Mouse (Mus musculus) layer of hippocampus, adult 8-10 months (tissue): Measurements from ENCODE around the gene Gm16253. TPM values are rescaled to one million over a fixed set of nuclear protein-coding genes. Genes with fewer than 3 reads are reported as not detected.
"Not testable (repeated sequence)": the region's sequence is repeated elsewhere in the genome, so short reads cannot be mapped to it uniquely, and the experiment has no call there.

Experiments used
- DNase-seq, 2 experiments: peaks; one replicate each; pipeline ENCODE4 v3.0.0; 2022; ENCODE audit warnings: low spot score in 2 of 2
- total RNA-seq, 4 experiments: library from RNA; stranded (reverse); gene quantifications; 2 replicates each; pipeline ENCODE4 v1.2.4; 2022

The Gm16253 gene
- total RNA-seq, 4 experiments from 2014 or later, result not detected

- DNase-seq, result peak in 1 of 2 experiments; percentile 40
Observed at GRCm38 (mm10) chr3:96597435-96597891, 20.7 kb downstream of the Gm16253 start.

DNA sequence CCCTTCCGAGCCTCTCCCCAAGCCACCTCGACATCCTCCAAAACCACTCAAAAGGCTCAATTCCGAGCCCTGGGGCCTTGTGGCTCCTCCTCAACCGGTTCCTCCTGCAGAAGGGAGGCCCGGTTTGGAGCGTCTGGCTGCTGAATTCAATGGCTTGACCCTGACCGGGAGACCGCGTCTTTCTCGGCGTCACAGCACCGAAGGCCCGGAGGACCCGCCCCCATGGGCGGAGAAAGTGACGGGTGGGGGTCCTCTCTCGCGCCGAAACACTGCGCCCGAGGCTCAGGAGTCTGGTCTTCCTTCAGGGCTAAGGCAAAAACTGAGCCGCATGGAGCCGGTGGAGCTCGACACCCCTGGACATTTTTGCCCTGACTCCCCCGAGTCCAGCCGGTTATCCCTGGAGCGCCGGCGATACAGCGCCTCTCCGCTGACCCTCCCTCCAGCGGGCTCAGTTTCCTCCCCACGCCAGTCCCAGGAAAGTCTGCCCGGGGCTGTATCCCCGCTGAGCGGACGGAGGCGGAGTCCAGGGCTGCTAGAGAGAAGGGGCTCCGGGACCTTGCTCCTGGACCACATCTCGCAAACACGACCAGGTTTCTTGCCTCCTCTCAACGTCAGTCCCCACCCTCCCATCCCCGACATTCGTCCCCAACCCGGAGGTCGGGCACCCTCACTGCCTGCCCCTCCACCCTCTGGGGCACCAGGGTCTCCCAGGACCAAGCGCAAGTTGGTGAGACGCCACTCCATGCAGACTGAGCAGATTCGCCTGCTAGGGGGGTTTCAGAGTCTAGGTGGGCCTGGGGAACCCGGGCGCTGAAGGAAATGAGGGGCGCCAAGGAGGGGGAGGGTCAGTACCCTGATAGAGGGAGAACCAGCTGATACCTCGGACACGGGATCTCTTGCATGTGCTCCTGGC lies 21.6 kb downstream of the Gm16253 start:
- peak; percentile 50 to 61 for DNase-seq

GRCm38 (mm10) chr3:96599069-96599393 lies 22.2 kb downstream of the Gm16253 start:
- DNase-seq, result no peak

DNA sequence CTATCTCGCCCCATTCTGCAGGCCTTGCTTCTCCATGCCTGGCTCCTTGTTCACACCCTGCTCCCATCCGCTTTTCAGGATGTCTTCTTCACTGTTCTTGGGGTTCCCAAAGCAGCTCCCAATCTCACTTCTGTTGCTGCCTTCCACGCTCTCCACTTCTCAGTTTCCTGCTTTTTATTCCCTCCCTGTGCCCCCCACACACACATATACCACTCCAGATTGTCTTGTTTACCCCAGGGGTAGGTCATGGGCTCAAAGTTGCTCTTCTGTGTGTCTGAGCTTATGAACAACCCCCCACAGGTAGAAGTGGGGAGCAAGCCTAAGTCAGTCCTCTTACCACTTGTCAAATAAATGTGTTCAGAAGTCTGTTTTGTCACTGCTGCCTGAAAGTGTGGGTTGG lies 22.6 kb downstream of the Gm16253 start:
- DNase-seq, result no peak

- DNase-seq, result peak; percentile 93 to 95
Observed at GRCm38 (mm10) chr3:96600639-96601250, 24.0 kb downstream of the Gm16253 start, which contains the start of gene Lix1l. TSS of gene Lix1l (plus strand) at chr3:96601149.

GRCm38 (mm10) chr3:96601251-96601787 lies 24.5 kb downstream of the Gm16253 start:
- DNase-seq, result peak in 1 of 2 experiments; percentile 68

DNA sequence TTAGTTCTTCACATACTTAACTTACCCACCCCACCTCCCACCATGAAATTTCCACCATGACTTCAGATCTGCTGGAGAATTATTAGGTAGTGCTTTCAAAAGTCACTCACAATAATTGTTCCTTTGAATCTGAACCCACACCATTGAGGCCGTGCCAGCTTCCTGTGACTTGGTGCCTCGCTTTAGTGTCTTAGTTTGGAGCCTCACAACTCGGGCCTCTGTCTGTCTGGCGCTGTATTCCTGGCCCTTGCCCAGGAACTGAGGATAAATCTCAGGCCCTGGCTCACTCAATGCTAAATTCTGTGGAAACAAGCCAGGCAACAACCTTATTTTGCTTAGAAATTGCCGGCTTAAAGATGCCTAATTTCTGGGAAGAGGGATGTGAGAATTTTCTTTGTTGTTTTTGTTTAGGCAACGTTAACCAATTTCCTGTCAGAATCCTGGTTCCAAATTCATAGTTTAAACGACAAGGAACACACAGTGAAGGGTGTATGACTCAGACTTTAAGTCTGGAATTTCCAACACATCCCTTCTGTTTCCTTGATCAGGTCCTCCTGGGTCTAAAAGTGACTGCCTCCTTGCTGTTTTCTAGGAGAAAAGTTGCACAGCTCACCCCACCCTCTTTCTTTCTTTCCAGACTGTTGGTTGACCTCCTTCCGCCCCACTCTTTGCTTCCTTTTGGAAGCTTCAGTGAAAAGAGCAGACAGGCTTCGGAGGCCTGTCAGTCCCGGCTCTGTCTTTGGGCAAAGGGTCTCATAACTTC lies 25.3 kb downstream of the Gm16253 start:
- DNase-seq, result no peak

DNA sequence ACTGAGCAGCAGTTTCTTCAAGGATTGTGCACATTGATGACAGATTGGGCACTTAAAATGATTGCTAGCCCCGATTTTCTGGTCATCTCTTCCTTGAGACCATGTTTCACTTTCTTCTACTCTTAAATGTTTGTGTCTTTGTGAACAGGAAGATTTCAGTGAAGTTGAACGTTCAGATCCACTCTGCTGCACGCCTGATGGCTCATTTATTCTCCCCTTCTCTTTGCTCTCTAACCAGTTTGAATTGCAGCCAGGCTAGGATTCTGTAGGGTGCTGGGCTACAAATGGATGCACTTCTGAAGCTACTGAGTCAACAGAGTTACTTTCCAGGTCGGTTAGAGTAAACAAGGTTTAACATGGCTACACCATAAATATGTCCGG lies 25.9 kb downstream of the Gm16253 start:
- no peak for DNase-seq

- no peak for DNase-seq
Observed at GRCm38 (mm10) chr3:96603311-96603710, 26.5 kb downstream of the Gm16253 start.

GRCm38 (mm10) chr3:96606007-96606406 lies 29.2 kb downstream of the Gm16253 start:
- DNase-seq, result not testable (repeated sequence)

- no peak for DNase-seq
Observed at GRCm38 (mm10) chr3:96606618-96607017, 29.8 kb downstream of the Gm16253 start.

DNA sequence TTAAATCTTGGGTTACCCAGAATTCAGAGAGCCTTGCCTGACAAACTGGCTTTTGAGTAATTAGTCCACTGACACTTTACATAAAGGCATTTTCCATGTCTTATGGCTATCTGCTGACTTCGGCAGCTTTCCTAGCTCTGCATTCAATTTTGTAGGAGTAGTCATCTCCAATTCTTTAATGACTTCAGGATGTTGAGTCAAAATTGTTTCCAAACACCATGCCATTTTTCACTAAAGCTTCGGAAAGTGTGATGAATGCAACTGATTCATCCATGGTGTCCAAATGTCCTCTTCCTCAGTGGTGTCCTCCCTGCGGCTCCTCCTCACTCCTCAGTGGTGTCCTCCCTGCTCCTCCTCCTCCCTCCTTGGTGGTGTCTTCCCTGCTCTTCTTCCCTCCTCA lies 41.2 kb downstream of the Gm16253 start:
- DNase-seq, result no peak

- DNase-seq, result no peak
Observed at GRCm38 (mm10) chr3:96623201-96623600, 46.4 kb downstream of the Gm16253 start.

DNA sequence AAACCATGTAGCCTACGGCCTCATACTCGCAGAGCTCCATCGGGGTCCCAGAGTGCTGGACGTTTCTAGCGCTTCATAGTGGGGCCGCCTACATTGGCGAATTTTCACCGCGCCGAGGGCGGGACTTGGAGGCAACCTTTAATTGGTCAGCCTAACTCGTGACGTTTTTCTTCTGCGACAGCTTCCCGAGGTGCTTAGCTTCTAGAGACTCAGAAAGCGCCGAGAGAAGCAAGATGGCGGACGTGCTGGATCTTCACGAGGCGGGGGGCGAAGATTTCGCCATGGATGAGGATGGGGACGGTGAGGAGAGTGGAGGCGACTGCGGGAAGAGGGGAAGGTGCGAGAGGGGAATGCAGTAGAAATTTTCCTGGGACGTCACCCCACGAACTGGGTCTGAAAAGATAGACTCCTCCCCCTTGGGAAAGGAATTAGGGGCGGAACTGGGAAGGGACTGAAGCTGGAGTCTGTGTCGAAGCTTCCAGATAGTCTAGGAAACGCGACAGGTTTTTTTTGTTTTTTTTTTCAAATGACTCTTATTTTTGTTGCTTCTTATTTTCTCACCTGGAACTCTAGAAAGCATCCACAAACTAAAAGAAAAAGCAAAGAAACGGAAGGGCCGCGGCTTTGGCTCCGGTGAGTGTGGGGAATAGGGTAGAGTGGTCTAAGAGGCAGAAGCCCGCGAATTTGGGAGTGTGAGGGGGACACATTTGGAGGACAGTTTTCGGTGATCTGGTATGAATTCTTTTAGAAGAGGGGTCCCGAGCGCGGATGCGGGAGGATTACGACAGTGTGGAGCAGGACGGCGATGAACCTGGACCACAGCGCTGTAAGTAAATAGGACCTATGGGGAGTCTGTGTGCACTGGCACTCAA lies 53.2 kb downstream of the Gm16253 start, which contains the start of gene Rbm8a:
Gene Rbm8a (plus strand): TSS at position 205 of the 872 bp plus-strand sequence.
- peak; percentile 96 to 98 for DNase-seq

Other genes with a start within 250 kb of the Gm16253 start
- gene BC107364, start 124.7 kb upstream of the Gm16253 start, total RNA-seq, result not detected
- gene Hfe2, start 51.8 kb upstream of the Gm16253 start, total RNA-seq, result under 1 TPM in 2 of 4 experiments, not detected in 2; 0.16 to 0.22 TPM
- 10 to 100 TPM; 23.9 to 39.1 (median 31.6) TPM for gene Txnip, start 19.0 kb upstream of the Gm16253 start, total RNA-seq
- gene Polr3gl, start 17.2 kb downstream of the Gm16253 start, total RNA-seq, result 10 to 100 TPM; 30.1 to 38.6 (median 32.5) TPM
- 10 to 100 TPM; 49.5 to 56.2 (median 52.6) TPM for gene Ankrd34a, start 19.7 kb downstream of the Gm16253 start, total RNA-seq
- gene Lix1l, start 24.2 kb downstream of the Gm16253 start, total RNA-seq, result 10 to 100 TPM; 29.9 to 34.2 (median 31.4) TPM
- gene Rbm8a, start 52.9 kb downstream of the Gm16253 start, total RNA-seq, result 10 to 100 TPM; 45.5 to 61.5 (median 48.7) TPM
- gene Pex11b, start 58.4 kb downstream of the Gm16253 start, total RNA-seq, result 10 to 100 TPM; 53.5 to 66.1 (median 58.1) TPM
- gene Gm42957, start 58.5 kb downstream of the Gm16253 start, total RNA-seq, result 1 to 10 TPM in 1 of 4 experiments, under 1 TPM in 3; 0.36 to 1.1 (median 0.66) TPM
- gene Itga10, start 68.6 kb downstream of the Gm16253 start, total RNA-seq, result 1 to 10 TPM; 1.5 to 4.0 (median 3.2) TPM
- 1 to 10 TPM; 5.9 to 8.7 (median 6.7) TPM for gene Ankrd35, start 93.1 kb downstream of the Gm16253 start, total RNA-seq
- gene Pias3, start 119.4 kb downstream of the Gm16253 start, total RNA-seq, result 10 to 100 TPM; 30.3 to 37.7 (median 34.3) TPM
- 10 to 100 TPM; 12.6 to 18.6 (median 14.5) TPM for gene Nudt17, start 131.6 kb downstream of the Gm16253 start, total RNA-seq
- gene Polr3c, start 150.6 kb downstream of the Gm16253 start, total RNA-seq, result 10 to 100 TPM; 23.0 to 25.4 (median 25.0) TPM
- 10 to 100 TPM; 58.6 to 61.8 (median 60.4) TPM for gene Rnf115, start 150.7 kb downstream of the Gm16253 start, total RNA-seq